Mouse (Mus musculus): ENCODE measurements at regions not wholly inside any gene's neighbourhood (a gene's known extent, or its start where the extent isn't known, plus 50 kb on each side); places are given as distances from the start of the nearest gene placed in this dataset.

DNA sequence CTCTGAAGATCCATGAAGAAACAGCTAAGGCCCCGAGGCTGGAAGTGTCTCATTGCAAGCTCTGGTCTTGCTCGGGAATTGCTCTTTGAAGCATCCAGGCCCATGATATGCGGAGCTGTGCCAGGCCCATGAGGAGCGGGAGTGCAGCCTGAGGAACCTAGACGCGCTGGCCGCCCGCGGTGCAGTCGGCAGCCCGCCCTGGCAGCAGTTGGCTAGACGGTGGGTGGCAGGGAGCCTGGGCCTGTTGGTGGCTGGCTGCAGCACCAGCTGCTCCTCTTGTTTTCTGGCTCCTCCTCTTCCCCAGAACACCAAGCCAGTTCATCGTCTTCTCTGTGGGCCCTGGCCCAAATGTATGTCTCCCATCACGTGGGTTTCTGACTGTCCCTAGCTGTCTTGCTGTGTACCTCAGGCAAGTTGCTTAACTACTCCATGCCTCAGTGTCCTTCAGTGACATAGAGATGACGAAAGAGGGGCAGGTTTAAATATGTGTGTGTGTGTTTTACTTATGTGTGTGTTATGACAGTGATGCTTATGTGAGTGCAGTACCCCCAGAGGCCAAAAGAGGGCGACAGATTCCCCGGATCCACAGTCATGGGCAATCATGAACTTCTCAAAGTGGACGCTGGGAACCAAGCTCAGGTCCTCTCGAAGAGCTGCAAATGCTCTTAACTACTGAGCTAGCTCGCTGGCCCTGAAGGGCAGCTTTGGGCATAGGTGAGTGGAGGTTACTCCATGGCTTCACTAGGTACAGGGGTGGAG, 57.3 kb upstream of the Eln start:
- no peak for TF ChIP-seq POLR2A (IDR thresholded peaks at IDR 0.05; ENCODE audit: control insufficient read depth, low read depth, low read length)
- TF ChIP-seq CTCF (IDR thresholded peaks at IDR 0.05; ENCODE audit: control insufficient read depth, insufficient read depth, insufficient replicate concordance, low read depth, low read length) = peak; percentile 87; the same call in 1 of the 2 replicates

All from testis, adult 2 months (tissue).